Mouse (Mus musculus) T-helper 2 cell (primary cell): ENCODE results near the gene Ly6g.
"Not testable (repeated sequence)": the region's sequence is repeated elsewhere in the genome, so short reads cannot be mapped to it uniquely, and the experiment has no call there.

Experiments used
- in situ Hi-C: fragments of 300-600 bp; cut with MboI, MseI; formaldehyde crosslinking; loops from one replicate; pipeline ENCODE4 v1.15.1; 2025; ENCODE audit warnings: high pct_unique_total_duplicates

Gene Ly6g

DNA sequence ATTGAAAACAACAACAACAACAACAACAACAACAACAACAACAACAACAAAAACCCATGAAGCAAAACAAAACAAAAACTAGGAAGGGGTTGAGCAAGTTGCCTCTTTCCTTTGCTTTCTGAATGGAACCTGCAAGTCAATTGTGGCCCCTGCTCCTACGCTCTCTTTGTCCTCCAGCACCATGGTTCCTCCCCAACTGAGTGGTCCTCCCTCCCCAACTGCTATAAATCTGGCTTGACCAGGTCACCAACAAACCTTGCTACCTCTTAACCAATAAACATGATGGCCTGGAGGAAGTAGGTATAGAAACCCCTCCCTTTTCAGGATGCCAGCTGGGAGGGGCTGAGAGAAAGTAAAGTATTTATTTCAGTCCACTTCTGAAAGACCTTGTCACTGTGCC, at the start of gene Ly6g:
Gene Ly6g, plus strand, starts transcription at position 301 of the 400 bp plus-strand sequence.
- in situ Hi-C loops: no loop called here

DNA sequence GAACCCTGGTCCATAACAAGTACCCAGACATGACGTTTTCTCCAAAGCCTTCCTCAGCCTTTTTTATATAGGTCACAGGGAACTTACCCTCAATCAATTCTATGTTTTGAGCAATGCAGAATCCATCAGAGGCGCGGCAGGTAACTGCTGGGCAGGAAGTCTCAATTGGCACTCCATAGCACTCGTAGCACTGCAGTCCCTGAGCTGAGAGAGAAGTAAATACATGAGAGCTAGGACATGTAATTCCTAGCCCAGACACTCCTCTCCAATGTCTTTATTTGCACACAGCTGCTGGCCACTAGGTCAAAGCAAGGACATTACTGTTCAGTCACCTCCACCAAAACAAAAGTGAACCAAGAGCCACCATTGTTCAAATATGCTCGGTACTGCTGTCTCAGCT, 44.6 kb upstream of the Ly6g start:
- in situ Hi-C loops: not testable (repeated sequence)

DNA sequence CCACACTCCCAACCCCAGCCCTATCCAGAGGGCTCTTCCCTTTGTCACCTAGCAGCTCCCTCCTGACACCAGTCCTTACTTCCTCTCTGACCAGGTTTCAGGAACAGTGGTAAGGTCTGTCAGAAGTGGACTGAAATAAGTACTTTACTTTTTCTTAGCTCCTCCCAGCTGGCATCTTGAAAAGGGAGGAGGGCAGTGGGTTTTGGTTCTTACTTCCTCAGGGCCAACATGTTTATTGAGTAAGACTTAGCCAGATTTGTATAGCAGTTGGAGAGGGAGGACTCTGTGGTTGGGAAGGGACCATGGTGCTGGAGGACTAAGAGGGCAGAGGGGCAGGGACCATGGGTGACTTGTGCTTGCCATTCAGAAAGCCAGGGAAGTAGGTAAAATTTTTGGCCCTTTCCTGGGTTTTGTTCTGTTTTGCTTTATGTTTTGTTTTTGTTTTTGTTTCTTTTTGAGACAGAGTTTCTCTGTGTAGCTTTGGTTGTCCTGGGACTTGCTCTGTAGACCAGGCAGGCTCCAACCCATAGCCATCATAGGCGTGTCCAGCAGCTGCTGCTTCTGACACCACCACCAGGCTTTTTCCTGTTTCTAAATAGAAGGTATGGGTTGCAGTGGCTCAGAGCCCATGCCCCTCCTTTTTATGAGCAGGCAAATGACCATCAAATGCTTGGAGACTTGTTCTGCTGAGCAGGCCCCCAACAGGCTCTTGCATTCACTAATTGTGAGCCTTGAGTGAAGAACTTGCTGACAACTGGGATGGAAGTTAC, 43.0 kb upstream of the Ly6g start, which contains the start of gene Ly6c2:
Gene Ly6c2, minus strand, starts transcription at position 110 of the 770 bp plus-strand sequence.
- in situ Hi-C loops: not testable (repeated sequence)

DNA sequence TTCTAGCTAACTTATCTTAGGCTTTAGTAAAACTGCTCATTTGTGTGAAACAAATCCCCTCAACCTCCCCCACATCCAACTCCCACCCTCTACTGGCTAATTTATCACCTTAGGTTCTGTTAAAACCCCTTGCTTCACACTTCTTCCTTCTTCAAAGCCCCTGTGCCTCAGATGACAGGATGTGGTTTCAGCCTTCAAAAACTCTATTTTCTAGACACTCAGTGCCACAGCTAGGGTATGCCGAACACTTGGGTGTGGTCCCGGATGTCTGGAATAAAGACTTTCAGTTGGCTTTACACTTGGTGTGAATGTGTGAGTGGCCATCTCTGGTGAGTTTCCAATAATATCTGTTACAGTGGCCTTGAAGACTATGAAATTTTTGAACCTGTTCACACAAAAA, 38.5 kb upstream of the Ly6g start:
- in situ Hi-C loops: loop anchor here (5.0 kb wide), 1 partner anchor 76 kb away; no protein-coding TSS in a partner anchor

DNA sequence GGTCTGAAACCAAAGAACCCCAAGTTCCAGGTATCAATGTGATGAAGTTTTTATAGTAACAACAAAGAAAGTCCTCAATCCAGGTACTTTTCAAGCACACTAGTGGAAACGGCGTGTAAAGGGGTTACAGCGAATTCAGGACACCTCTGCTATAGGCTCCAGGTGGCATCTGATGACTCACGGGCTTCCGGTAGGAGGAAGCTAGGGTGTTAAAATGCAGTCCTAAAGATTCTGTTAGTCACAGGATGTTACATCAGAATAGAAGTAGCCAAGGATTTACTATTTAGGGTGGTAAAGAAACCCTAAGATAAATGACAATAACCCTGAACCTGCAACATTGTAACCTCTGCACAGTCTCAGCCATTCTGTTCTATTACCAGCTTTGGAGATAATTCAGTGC, 37.6 kb upstream of the Ly6g start:
- in situ Hi-C loops: loop anchor here (5.0 kb wide), 1 partner anchor 75 kb away; no protein-coding TSS in a partner anchor

DNA sequence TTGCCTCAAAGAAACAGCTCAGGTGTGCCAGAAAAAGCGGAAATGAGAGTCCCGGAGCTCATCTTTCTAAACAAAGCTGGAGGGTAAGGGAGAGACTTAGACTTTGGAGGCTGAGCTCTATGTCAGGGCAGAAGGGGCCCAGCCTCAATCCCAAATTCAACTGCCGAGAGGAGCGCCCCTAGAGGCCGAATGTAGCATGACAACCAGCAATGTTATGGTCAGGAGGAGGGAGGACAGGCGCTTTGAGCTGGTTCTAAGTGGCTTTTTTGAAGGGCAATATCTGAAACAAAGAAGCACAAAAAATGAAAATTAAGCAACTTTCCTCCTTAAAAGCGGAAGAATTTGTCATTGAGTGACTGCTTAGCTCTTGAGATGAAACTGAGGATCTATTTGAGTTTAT, 36.3 kb upstream of the Ly6g start:
- in situ Hi-C loops: loop anchor here (5.0 kb wide), 1 partner anchor 74 kb away; no protein-coding TSS in a partner anchor

DNA sequence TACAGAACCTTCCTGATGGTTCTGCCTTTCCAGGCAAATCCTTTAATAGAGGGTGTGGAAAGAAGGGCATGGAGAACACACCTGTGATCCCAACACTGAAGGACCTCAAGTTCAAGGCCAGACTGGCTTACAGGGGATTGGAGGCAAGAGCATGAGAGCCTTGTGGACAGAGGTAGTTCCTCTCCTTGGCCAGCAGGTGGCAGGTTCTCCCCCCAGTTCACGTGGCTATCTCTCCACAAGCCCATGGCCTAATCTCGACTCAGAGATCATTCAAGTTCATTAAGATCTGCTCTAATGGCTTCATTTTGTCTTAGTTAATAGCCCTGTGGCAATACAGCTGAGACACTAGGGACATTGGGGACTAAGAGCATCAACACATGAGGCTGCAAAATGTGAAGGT, 35.0 kb upstream of the Ly6g start:
- in situ Hi-C loops: no loop called here

DNA sequence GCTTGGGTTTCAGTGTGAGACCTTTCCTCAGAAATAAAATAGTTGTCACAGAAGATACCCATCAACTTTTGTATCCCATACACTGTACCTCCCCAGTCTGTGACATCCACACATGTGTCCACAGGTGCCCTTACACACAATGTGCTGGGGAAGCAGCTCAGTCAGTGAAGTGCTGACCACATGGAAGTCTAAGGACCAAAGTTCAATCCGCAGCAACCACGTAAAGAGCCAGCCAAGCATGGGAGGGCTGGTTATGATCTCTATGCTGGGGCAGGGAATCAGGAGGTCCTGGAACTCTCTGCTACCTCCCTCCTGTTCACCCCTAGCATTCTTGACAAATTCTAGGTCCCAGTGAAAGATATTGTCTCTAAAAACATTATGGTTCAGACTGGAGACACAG, 22.7 kb upstream of the Ly6g start:
- in situ Hi-C loops: not testable (repeated sequence)

DNA sequence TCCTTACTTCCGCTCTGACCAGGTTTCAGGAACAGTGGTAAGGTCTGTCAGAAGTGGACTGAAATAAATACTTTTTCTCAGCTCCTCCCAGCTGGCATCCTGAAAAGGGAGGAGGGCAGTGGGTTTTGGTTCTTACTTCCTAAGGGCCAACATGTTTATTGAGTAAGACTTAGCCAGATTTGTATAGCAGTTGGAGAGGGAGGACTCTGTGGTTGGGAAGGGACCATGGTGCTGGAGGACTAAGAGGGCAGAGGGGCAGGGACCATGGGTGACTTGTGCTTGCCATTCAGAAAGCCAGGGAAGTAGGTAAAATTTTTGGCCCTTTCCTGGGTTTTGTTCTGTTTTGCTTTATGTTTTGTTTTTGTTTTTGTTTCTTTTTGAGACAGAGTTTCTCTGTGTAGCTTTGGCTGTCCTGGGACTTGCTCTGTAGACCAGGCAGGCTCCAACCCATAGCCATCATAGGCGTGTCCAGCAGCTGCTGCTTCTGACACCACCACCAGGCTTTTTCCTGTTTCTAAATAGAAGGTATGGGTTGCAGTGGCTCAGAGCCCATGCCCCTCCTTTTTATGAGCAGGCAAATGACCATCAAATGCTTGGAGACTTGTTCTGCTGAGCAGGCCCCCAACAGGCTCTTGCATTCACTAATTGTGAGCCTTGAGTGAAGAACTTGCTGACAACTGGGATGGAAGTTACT, 19.8 kb upstream of the Ly6g start:
- in situ Hi-C loops: not testable (repeated sequence)

DNA sequence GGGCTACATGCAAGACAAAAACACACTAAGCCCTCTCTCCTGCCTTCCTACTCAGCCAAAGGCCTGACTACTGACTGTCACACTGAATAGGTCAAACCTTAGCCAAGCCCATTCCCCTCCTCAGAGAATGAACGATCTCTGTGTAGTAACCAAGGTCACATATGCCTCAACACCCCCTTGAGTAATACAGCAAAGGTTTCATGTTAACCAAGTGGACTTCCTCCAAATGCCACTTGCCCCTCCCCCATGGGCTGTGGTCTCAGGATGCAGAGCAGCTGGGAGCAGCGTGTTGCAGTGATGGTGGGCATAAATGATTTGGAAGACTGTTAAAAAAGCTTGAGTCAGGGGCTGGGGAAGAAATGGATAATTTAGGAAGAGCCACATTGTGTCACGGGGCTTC, 17.3 kb upstream of the Ly6g start:
- in situ Hi-C loops: not testable (repeated sequence)

DNA sequence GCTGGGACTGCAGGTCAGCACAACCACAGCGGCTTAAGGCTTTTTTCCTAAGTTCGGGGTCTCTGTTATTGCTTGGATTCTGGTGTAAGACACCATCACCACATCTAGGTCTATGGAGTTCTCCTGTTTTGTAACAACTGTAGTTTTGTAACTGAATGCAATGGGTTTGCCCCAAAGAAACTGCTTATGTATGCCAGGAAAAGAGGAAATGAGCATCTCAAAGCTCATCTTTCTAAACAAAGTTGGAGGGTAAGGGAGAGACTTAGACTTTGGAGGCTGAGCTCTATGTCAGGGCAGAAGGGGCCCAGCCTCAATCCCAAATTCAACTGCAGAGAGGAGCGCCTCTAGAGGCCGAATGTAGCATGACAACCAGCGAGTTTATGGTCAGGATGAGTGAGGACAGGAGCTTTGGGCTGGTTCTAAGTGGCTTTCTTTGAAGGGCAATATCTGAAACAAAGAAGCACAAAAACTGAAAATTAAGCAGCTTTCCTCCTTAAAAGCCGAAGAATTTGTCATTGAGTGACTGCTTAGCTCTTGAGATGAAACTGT, 13.2 kb upstream of the Ly6g start:
- in situ Hi-C loops: not testable (repeated sequence)

DNA sequence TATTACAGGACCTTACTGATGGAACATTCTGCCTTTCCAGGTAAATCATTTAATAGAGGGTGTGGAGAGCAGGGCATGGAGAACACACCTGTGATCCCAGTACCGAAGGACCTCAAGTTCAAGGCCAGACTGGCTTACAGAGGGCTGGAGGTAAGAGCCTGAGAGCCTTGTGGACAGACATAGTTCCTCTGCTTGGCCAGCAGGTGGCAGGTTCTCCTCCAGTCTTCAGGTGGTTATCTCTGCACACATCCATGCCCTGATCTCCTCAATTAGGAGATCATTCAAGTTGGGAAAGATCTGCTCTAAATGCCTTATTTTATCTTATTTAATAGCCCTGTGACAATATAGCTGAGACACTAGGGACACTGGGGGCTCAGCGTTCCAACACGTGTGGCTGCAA, 11.3 kb upstream of the Ly6g start:
- in situ Hi-C loops: no loop called here

DNA sequence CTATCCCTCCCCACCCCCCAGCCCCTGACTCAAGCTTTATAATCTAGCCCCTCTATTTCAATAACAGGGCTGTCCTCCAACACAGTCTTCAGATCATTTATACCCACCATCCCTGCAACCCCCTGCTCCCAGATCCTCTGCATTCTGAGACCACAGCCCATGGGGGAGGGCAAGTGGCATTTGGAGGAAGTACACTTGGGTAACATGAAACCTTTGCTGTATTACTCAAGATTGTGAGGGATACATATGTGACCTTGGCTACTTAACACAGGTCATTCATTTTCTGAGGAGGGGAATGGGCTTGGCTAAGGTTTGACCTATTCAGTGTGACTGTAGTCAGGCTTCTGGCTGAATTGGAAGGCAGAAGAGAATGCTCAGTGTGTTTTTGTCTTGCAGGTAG, 2.0 kb upstream of the Ly6g start:
- in situ Hi-C loops: no loop called here

DNA sequence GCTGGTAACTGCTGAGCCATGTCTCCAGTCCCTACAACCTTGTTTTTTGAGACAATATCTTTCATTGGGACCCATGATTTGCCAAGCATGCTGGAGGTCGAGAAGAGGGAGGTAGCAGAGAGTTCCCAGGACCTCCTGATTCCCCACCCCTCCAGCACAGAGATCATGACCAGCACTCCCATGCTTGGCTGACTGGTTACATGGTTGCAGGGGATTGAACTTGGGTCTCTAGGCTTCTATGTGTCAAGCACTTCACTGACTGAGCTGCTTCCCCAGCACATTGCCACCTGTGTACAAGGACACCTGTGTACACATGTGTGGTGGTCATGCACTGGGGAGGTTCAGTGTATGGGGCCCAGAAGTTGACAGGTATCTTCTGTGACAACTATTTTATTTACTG, 2.6 kb downstream of the Ly6g start:
- in situ Hi-C loops: no loop called here

DNA sequence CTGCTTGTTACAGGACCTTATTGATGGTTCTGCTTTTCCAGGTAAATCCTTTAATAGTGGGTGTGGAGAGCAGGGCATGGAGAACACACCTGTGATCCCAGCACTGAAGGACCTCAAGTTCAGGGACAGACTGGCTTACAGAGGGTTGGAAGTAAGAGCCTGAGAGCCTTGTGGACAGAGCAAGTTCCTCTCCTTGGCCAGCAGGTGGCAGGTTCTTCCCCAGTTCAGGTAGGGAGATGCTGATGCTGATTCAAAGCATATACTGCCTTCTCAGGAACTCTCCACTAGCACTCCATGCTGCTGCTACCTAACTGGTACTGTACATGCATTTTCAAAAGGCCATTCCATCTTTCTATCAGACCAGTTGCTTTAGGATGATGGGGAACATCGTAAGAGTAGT, 20.5 kb downstream of the Ly6g start:
- in situ Hi-C loops: no loop called here

DNA sequence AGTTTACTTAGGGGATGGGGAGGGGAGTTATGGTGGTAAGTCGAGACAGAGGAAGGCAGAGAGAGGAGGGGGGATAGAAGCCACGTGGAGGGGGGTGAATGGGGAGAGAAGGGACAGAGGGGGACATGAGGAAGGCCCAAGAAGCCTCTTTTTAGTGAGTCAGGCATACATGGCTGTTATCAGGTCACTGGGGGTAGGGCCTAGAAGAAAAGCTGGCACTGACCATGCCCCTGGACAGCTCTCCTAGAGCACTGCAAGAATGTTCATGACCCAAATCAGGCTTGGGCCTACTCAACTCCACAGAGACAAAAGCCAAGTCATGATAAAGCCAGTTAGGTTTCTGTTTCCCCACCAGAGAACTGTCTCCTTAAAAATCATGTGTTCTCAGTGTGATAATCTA, 31.3 kb downstream of the Ly6g start:
- in situ Hi-C loops: no loop called here

DNA sequence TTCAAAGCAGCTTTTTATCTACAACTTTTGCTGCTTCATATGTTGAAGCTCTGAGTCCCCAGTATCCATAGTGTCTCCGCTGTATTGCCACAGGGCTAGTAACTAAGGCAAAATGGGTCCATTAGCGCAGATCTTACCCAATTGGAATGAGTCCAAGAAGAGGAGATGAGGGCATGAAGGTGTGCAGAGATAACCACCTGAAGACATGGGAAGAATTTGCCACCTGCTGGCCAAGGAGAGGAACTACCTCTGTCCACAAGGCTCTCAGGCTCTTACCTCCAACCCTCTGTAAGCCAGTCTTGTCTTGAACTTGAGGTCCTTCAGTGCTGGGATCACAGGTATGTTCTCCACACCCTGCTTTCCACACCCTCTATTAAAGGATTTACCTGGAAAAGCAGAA, 34.1 kb downstream of the Ly6g start:
- in situ Hi-C loops: no loop called here

DNA sequence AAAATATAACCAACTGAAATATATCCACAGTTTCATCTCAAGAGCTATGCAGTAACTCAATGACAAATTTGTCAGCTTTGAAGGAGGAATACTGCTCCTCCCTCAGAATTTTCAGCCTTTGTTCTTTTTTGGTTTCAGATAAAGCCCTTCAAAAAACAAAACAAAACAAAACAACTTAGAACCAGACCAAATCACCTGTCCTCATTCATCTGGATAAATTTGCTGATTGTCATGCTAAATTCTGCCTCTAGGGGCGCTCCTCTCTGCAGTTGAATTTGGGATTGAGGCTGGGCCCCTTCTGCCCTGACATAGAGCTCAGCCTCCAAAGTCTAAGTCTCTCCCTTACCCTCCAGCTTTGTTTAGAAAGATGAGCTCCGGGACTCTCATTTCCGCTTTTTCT, 35.5 kb downstream of the Ly6g start:
- in situ Hi-C loops: loop anchor here (5.0 kb wide), 1 partner anchor 73 kb away; no protein-coding TSS in a partner anchor
